Mouse (Mus musculus) lung, postnatal 10 days (tissue): Measurements from ENCODE around the gene Dact2.

Experiments
- DNase-seq: peaks from one replicate; pipeline ENCODE4 v3.0.0; 2021

Dact2 gene

GRCm38 (mm10) chr17:14207093-14207561 lies 3.0 kb upstream of the Dact2 start:
- no peak for DNase-seq

- DNase-seq = peak; percentile 82
These were observed 2.0 kb upstream of the Dact2 start for GRCm38 (mm10) chr17:14206062-14206461.

DNA sequence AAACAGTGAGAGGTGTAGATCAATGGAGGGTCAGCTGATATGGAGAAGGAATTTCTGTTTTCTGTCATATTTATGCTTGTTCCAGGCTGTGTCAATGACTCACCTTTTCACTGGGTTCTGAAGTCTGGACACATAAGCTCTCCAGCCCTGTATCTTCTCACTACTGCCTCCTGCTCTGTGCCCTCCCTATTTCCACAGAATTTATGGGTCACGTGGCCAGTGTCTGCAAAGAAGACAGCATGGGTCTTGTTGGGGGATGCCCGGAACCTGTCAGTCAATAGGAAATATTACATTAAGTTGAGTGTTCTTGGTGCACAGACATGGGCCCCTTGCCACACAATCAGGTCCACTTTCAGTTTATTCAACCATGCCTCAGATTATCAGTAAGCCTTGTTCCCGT lies 1.1 kb upstream of the Dact2 start:
- no peak for DNase-seq

DNA sequence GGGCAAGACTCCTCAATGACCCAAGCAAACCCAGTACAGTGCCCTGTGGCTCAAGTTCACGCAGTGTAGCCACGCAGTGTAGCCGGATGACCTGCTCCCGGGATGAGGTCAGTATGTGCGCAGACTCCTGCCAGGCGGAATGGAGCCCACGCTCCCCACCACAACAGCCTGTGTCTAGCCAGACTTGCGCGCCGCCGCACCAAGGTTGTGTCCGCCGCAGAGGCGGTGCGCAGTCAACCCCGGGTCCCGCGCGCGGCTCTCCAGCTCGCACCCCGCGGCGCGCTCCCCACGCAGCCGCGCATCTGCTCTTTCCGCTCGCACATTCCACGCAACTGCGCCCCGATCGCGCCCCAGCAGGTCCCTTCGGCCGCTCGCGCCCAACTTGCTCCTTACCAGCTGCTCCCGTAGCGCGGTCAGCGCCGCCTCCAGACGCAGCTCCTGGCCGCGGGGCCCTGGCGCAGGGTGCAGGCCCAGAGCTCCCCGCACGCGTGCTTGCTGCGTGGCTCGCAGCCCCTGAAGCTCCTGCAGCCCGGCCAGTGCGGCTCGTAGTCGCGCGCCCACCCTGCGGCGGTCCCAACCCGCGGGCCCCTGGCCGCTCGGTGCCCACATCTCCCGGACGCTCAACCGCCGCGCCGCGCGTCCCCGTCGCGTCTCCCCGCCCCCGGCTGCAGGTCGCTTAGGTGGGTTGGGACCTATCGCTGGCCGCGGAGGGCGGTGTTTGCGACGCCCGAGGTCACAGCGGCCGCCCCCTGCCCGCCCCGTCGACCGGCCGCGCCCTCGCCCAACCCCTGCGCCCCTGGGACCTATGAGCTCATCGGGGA lies 773 bp downstream of the Dact2 start:
- DNase-seq = peak; percentile 54

- no peak for DNase-seq
These were observed 1.6 kb downstream of the Dact2 start for GRCm38 (mm10) chr17:14202291-14203030.

DNA sequence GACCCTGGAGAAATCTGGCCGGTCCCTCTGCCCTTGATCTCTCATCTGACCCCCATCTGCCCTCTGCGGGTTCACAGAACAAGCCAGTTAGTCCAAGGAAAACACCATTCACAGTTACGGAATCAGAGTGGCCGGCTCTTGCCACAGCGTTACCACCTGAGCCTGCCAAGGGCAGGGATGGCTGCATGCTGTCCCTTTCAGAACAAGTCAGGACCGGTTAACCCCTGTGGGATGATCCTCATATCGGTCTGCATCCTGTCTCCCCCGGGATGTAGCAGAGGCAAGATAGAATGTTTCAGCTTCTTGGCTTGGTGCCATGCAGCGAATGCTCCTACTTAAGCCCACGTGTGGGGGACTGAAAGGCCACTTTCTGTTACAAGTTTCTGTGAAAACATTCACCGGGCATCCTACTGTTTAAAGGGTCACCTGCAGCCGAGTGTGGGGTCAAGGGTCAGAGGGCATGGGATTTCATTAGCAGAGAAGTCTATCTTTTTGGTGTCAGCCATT lies 2.8 kb downstream of the Dact2 start:
- no peak for DNase-seq

GRCm38 (mm10) chr17:14200206-14200605 lies 3.9 kb downstream of the Dact2 start:
- no peak for DNase-seq

- peak; percentile 31 for DNase-seq
These were observed 4.5 kb downstream of the Dact2 start for GRCm38 (mm10) chr17:14199621-14200020.

DNA sequence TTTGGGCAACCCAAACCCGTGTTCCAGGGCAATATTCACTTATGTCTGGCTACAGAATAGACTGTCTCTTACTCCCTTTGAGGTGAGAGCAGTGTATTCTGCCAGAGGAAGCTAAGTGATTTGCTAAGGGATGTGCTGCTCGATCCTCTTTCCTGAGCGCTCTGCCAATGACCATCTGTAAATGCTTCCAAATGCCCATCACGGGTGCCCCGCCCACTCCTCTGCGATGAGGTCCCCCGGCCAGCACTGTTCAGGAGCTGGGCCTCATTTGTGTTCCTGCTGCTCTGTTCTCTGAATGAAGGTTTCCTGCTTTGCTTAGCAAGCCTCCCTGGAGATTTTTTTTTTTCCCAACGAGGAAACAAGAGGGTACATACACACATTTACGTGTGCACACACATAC lies 11.2 kb downstream of the Dact2 start:
- DNase-seq = no peak

- no peak for DNase-seq
These were observed 11.7 kb downstream of the Dact2 start for GRCm38 (mm10) chr17:14192432-14192831.

DNA sequence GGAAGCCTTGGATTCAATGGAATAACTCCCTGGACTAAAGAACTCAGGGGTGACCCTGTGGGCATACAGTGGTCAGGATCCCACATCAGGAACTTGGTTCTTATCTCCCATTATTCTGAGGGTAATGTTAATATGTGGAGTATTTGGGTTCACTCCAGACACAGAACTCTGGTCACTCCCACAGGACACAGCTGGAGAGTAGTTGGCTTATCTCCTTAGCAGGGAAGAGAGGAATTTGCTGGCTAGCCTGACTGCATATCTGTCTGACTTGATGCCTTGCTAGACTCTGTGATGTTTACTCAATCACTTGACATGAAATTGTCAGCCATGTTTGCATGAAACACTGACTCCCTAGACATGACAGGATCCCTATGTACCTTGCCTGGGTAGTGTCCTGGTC lies 15.6 kb downstream of the Dact2 start:
- peak; percentile 38 for DNase-seq

DNA sequence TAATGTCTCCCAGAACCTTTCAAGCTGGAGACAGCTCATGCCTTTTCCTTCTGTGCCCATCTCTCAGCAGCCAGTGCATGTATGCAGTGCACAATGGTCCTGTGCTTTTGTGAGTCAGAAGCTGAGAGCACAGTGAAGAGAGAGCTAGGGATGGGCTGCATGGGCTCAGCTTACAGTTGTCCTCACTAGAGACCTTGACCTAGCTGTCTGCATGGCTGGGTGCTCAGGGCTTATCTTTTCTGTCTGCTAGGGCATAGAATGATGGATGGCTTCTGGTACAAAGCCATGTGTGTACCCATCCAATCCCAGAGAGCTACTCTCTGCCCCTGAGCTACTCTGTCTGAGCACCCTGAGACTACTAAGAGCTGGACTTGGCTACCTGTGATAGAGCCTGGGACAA lies 17.0 kb downstream of the Dact2 start:
- DNase-seq = no peak

DNA sequence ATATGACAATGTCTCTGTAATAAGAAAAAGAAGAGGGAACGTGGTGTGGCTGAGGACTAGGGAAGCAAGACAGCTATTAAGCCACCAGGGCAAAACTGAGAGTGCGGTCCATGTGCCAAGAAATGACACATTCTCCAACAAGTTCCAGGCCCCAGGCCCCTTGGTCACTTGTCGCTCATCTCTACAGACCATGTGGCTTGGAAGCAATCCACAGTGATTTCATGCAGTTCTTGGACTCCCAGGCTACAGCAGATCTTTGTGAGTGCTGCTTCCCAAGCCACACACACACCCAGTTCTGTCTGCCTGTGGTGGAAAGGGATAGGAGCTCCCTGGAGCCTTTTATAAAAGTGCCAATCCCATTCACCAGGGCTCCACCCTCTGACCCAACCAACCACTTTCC lies 17.9 kb downstream of the Dact2 start:
- DNase-seq = peak; percentile 23

- no peak for DNase-seq
These were observed 19.8 kb downstream of the Dact2 start for GRCm38 (mm10) chr17:14184192-14184814.

DNA sequence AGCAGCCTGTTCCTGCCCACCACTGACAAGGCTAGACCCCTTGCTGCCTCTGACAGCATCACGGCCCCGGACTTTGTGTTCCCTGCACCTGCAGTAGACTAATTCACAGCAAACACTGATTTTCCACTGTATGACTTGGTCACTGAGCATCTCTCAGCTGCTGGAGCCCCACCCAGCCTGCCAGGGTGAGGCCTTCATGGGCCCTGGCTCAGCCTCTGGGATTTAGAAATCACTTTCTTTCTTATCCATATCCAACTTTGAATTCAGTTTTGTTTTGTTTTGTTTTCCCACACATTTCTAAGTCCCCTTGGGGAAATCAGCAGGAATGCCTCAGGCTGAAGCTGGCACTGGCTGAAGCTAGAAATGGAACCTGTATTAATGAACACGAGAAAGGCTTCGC lies 20.4 kb downstream of the Dact2 start:
- no peak for DNase-seq

GRCm38 (mm10) chr17:14182860-14183259 lies 21.2 kb downstream of the Dact2 start:
- DNase-seq = no peak

DNA sequence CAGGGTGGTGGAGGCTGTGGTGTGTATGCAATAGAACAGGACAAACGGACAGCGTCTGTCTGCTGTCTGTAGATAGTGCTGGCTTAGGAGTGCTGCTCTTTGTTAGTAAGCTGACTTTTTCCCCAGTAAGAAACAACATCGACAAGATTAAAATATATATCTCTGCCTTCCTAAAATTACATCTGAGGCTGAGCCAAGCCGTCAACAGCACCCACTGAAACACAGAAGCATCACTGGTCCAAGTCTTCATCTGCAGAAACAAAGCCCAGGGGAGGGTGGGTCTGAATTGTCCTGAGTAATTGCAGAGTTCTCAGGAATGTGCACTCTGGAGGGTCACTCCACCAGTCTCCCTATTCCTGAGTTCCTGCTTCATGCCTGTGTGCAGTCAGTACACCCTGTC lies 25.2 kb downstream of the Dact2 start:
- DNase-seq = no peak

DNA sequence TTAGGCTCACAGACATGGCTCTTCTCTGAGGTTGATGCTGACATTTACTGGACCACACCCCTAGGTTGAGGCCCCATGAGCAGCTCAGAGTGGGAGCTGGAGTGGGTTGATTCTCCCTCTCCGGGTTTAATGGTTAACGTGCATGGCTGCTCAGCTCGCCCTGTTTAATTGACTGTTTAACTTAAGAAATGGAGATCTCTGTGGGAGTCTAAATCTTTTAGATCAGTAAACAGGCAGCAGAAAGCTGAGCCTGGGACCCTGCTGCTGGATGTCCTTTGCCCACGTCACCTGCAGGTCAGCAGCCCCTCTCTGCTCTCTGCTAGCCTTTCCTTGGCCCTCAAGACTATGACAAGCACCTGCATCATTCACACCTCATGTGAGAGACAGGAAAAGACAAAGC lies 25.6 kb downstream of the Dact2 start:
- no peak for DNase-seq

DNA sequence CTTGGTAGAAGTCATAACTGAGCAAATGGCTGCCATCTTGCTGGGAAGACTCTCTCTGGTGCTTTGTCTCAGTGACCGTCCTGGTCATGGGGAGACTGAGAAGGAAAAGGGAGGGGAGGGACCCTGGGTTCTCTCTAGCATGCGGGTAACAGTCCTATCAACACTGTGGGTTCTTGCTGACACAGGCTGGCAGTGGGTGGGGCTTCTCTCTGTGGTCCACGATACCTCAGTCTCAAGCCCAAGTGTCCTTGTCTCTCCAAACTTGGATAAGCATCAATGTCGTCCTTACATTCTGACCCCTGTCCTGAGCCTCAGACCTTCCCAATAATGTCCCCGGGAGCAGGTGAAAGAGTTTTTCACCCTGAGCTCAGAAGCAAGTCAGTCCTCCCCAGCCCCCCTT lies 26.1 kb downstream of the Dact2 start:
- no peak for DNase-seq

- DNase-seq = no peak
These were observed 27.1 kb downstream of the Dact2 start for GRCm38 (mm10) chr17:14177018-14177417.

DNA sequence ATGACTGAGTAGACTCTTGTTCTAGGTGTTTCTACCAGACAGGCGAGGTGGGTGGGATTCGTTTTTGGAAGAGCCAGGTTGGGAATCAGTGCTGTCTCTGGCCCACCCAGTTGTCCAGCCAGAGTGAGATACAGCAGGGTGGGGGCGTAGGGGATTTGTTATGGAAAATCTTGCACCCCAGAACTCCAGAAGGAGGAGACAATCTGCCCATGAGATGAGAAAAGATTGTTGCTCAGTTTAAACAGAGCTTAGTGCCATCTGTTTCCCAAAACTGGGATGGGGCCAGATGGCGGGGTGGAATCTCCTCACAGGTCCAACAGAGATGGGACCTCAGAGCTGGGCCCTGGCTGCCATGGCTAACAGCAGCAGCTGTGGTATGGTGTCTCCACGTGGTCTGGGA lies 28.4 kb downstream of the Dact2 start:
- DNase-seq = no peak

DNA sequence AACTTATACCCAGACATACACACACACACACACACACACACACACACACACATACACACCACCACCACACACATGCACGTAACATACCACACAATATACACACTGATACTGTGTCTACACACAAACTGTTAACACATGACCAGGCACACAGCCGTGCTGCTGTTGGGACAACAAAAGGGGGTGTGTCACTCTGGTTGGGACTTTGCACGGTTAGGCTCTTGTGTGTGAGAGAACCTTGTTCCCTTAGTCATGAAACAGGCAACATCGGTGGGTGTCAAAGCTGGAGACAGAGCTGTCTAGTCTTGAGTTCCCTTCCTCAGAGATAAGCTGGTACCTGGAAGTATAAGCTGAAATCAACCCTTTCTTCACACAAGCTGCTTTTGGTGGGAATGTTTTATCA lies 29.1 kb downstream of the Dact2 start:
- DNase-seq = no peak

GRCm38 (mm10) chr17:14174401-14174800 lies 29.7 kb downstream of the Dact2 start:
- DNase-seq = no peak

- no peak for DNase-seq
These were observed 30.6 kb downstream of the Dact2 start for GRCm38 (mm10) chr17:14173459-14173858.
